Mouse (Mus musculus): ENCODE measurements around the gene Chrm4. TPM values are rescaled to one million over a fixed set of nuclear protein-coding genes. Genes with fewer than 3 reads are reported as not detected.

Chrm4 gene
- 36.1 and 39.2 TPM in 2 replicates for polyA plus RNA-seq (2012; rRNA removed)

DNA sequence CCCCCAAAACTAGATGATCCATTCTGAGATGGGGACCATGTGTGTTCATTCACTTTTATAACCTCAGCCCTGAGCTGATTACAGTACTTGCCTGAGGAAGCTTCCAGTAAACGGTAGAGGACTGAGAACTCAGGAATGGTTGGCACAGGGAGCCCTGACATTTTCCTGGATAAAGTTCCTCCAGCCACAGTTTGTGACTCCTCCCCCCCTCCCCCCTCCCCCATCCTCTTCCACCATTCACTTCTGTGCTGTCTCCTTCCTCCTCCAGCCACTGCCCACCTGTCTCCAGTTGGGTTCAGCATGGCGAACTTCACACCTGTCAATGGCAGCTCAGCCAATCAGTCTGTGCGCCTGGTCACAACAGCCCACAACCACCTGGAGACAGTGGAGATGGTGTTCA, at the start of gene Chrm4:
Gene Chrm4 (plus strand): TSS at position 301 of the 400 bp plus-strand sequence.
- no peak for DNase-seq (ENCODE audit: extremely low spot score in 1 of 2, low spot score in 1 of 2)

DNA sequence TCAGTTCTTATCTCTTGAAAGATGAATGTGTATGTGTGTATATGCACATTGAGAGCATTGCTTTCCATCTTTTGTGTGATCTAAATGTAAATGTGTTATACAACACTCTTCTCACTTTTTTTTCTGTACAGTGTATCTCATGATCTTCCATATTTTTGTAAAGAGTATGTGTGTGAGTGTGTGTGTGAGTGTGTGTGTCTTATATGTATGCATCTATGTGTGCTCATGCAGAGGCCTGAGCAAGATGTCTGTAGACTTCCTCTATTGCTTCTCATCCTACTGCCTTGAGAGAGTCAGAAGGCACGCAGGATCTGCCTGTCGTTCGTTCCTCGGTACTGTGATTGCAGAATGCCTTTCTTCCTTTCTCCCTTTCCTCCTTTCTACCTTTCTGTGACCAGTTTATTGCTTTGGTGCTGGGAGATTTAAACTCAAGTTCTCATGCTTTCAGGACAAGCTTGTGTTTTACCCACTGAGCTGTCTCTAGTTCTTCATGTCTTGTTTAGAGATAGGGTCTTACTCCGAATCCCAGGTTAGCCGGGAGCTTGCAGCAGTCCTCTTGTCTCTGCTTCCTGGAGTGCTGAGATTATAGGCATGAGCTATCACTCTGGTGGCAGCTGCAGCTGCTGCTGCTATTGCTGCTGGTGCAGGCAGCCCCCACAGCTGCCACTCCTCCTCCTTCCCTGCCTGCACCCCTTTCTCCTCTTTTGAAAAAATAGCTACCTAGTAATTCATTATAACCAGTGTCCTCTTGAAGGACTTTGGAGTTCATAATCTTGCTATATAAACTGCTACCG, 48.5 kb upstream of the Chrm4 start:
- DNase-seq (ENCODE audit: extremely low spot score in 1 of 2, low spot score in 1 of 2) = peak in 1 of 2 experiments; percentile 34

- DNase-seq (ENCODE audit: extremely low spot score in 1 of 2, low spot score in 1 of 2) = no peak
These were observed 43.1 kb upstream of the Chrm4 start for GRCm38 (mm10) chr2:91883961-91884360.

DNA sequence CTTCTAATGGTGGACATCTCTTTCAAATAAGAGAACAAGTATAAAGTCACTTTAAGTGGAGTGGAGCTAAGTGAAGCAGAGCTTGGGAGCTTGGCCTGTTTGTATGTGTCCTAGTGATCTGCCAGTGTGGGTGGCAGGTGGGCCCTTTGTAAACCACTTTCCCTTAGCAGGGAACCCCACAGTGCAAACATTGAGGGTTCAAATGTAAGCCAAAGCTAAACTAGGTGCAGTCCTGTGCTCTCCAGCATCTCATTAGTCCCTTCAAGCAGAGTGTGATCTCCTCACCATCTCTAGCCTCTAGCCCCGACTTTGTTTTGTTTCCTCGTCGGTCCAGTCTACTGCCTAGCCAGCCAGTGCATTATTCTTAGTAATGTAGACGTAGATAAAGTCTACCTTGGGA, 42.4 kb upstream of the Chrm4 start:
- DNase-seq (ENCODE audit: extremely low spot score in 1 of 2, low spot score in 1 of 2) = no peak

GRCm38 (mm10) chr2:91894716-91895115, 32.3 kb upstream of the Chrm4 start:
- no peak for DNase-seq (ENCODE audit: extremely low spot score in 1 of 2, low spot score in 1 of 2)

DNA sequence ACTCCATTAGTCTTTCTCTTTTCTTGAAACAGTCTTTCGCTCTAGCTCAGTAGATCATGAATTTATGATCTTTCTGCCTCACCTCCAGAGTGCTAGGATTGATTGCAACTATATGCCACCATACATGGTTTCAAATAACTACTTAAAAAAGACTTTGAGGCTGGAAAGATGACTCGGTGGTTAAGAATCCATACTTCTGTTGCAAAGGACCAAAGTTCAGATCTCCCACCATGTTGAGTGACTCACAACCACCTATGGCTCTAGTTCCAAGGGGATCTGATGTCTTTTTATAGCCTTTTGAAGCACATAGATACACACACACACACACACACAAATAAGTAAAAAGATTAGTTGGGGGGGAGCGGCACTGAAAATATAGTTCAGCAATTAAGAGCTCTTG, 31.6 kb upstream of the Chrm4 start:
- no peak for DNase-seq (ENCODE audit: extremely low spot score in 1 of 2, low spot score in 1 of 2)

- no peak for DNase-seq (ENCODE audit: extremely low spot score in 1 of 2, low spot score in 1 of 2)
These were observed 29.1 kb upstream of the Chrm4 start for GRCm38 (mm10) chr2:91897968-91898367.

DNA sequence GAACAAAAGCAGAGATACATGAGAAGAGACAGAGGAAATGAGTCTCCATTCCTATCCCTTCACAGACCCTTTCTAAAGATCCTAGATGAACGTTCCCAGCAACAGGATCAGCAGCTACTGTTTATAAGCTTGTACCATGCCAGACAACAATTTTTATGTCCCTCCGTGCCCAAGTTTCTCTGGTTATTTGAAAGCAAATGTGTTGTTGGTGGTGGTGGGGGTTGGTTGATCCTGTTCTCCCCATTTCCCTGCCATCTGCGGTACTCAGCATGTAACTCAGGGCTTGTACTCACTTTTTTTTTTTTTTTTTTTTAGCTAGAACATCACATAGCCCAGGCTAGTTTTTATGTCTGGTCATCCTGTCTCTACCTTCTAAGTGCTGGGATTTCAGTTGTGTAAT, 27.9 kb upstream of the Chrm4 start:
- DNase-seq (ENCODE audit: extremely low spot score in 1 of 2, low spot score in 1 of 2) = no peak

DNA sequence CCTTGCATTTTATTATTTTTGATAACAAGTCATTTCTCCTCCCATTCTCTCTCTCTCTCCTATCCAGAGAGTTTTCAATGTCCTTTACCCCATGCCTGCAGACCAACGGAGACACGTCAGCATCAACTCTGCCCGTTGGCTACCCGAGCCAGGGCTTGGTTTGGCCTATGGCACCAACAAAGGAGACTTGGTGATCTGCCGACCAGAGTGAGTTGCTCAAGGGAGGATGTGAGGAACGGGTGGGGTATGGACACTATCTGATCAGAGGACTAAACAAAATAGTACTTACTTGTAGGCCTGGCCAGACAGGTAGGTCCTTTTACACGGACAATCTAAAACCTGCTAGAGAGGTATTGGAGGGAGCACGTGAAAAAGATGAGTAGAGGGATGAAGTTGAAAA, 26.6 kb upstream of the Chrm4 start:
- DNase-seq (ENCODE audit: extremely low spot score in 1 of 2, low spot score in 1 of 2) = no peak

GRCm38 (mm10) chr2:91902336-91902735, 24.7 kb upstream of the Chrm4 start:
- DNase-seq (ENCODE audit: extremely low spot score in 1 of 2, low spot score in 1 of 2) = no peak

DNA sequence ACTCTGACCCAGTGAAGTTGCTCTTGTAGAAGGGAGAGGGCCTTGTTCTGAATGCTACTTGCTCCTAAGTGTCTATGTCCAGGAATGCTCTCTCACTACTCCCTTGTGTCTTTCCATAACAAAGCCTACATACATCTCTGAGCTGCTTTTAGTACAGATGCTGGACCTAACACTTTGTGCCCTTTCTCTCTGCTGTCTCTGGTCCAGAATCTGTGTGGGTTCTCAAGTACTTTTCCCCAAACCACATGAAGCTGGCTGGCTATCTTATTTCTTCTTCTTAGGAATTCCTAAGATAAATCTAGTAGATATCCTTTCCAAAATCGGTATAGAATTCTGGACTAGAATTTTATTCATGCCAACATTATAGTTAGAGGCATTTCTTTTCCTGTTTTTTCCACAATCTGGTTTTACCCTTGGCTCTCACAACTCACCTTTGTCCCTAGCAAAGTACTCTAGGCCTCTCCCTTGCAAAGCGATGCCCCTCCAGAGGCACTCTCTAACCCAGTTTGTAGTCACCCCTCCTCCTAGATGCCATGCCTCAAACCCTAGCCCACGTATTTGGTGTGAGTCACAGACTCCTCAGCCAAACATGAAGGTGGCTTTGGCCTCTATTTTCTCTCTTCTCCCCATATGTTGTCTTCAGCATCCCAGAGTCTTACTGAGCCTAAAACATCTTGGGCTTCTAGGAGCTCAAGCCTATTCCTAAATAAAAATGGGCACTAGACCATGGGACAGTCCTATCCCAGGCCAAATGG, 23.7 kb upstream of the Chrm4 start:
- peak in 1 of 2 experiments; percentile 60 for DNase-seq (ENCODE audit: extremely low spot score in 1 of 2, low spot score in 1 of 2)

GRCm38 (mm10) chr2:91904618-91905307, 22.3 kb upstream of the Chrm4 start:
- peak in 1 of 2 experiments; percentile 41 for DNase-seq (ENCODE audit: extremely low spot score in 1 of 2, low spot score in 1 of 2)

DNA sequence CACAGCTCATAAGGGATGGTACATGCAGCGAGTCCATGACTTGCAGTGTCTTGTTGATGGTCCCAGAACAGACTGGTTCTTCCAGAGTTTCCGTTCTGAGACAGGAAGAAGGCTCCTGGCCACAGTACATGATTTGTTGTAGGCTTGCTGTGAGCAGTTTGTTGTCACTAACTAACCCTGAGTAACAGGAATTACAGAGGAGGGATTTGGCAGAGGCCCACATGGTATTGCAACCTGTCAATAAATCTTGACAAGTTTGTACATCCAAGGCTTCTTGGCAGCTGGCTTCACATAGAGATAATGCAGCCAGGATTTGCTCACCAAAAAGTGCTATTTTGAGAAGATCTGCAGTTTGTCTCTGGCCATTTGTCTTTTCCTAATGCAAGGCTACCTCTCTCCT, 20.9 kb upstream of the Chrm4 start:
- no peak for DNase-seq (ENCODE audit: extremely low spot score in 1 of 2, low spot score in 1 of 2)

- DNase-seq (ENCODE audit: extremely low spot score in 1 of 2, low spot score in 1 of 2) = no peak
These were observed 14.4 kb upstream of the Chrm4 start for GRCm38 (mm10) chr2:91912616-91913015.

GRCm38 (mm10) chr2:91913328-91914110, 13.5 kb upstream of the Chrm4 start:
- no peak for DNase-seq (ENCODE audit: extremely low spot score in 1 of 2, low spot score in 1 of 2)

GRCm38 (mm10) chr2:91916346-91916977, 10.6 kb upstream of the Chrm4 start:
- no peak for DNase-seq (ENCODE audit: extremely low spot score in 1 of 2, low spot score in 1 of 2)

GRCm38 (mm10) chr2:91917096-91917495, 10.0 kb upstream of the Chrm4 start:
- DNase-seq (ENCODE audit: extremely low spot score in 1 of 2, low spot score in 1 of 2) = no peak

DNA sequence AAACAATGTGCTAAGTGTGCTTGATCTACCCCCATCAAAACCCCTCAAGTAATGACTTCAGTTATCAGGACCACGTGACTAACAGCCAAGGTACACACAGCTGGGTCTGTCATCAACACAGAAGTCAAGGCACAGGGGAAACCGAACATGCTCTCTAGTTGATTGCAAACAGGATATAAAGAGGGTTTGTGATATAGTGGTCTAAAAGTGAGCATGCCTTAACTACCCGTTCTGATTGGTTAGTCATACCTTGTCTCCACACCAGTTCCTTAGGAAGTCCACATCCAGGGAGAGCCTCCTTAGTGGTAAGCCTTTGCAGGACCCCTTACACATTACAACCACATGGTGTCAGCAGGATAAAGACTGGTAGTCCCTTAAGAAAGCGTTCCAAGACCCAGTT, 6.9 kb upstream of the Chrm4 start:
- DNase-seq (ENCODE audit: extremely low spot score in 1 of 2, low spot score in 1 of 2) = no peak

DNA sequence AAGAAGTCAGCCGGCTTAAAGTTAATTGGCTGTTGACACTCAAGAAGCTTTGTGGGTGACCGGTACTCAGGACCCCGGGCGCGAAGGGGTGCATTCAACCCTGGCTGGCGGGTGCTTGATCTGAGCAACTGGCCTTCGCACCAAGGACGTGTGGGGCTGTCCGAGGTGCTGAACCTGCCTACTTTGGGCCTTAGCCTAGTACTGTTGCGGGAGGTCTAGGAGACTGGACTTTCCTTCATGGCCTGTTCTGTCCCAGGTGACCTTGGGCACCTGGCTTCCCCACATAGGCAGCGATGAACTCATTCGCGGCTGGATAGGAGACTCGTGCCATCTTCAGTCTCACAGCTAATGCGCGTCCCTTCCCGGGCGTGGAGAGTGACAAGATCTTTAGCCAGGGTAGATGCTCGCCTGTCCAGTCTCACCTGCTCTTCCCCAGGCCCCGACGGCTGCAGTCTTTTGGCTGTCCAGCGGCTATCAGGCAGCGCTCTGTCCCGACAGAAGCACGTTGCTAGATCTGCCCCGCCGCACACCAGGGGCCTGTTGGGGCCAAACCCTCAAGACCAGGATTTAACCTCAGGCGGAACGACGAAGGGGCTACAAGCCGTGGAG, 5.8 kb upstream of the Chrm4 start:
- DNase-seq (ENCODE audit: extremely low spot score in 1 of 2, low spot score in 1 of 2) = no peak

All from frontal cortex, adult 2 months (tissue).